Comparison of ENCODE assay signal across 24 mouse cellular contexts in genomic region chr6:135944358-135944757, GRCm38 (mm10).
"Had no signal": no experiment of that assay in that cellular context is flagged by ENCODE, and none has a peak within 500 bp of the region (broad histone marks: within the 10 kb centered on the region; RNA-seq: fewer than 3 reads in every experiment).

No protein-coding gene starts in this region.

- H3K27me3 ChIP-seq: heart, embryonic 12.5 days; hindbrain, embryonic 12.5 days; intestine, embryonic 15.5 days; limb, embryonic 12.5 days; liver, embryonic 13.5 days; liver, embryonic 15.5 days had no signal

- H3K9me3 ChIP-seq: heart, embryonic 12.5 days; hindbrain, embryonic 10.5 days; hindbrain, embryonic 12.5 days; intestine, embryonic 15.5 days; limb, embryonic 10.5 days; limb, embryonic 12.5 days; liver, embryonic 13.5 days; liver, embryonic 15.5 days had no signal

- H3K36me3 ChIP-seq: heart, embryonic 12.5 days; hindbrain, embryonic 10.5 days; hindbrain, embryonic 12.5 days; intestine, embryonic 15.5 days; limb, embryonic 10.5 days; limb, embryonic 12.5 days; liver, embryonic 13.5 days; liver, embryonic 15.5 days had no signal

- DNase-seq: gastrocnemius, adult 2 months; gastrocnemius, postnatal 10 days; gastrocnemius, postnatal 25 days; heart, adult 2 months; heart, postnatal 10 days; heart, postnatal 4 days; liver; liver, embryonic 13.5 days; liver, postnatal 0 days had no signal

- H3K27ac ChIP-seq: gastrocnemius, adult 2 months; heart, adult 2 months; hindbrain, embryonic 10.5 days; hindbrain, embryonic 12.5 days; hindbrain, embryonic 14.5 days; intestine, embryonic 15.5 days; kidney, postnatal 0 days; left cerebral cortex, adult 2 months; limb, embryonic 10.5 days; limb, embryonic 12.5 days; liver, embryonic 13.5 days; liver, embryonic 15.5 days had no signal

- ATAC-seq: hindbrain, embryonic 16.5 days; inflammation-experienced regulatory T-cells, adult 6 months; intestine, embryonic 15.5 days; intestine, postnatal 0 days; liver, postnatal 0 days had no signal

- H3K4me1 ChIP-seq: heart, embryonic 12.5 days; intestine, embryonic 15.5 days; limb, embryonic 10.5 days; limb, embryonic 12.5 days; liver, embryonic 13.5 days; liver, embryonic 15.5 days had no signal

- H3K4me2 ChIP-seq: heart, embryonic 12.5 days; hindbrain, embryonic 12.5 days; hindbrain, embryonic 14.5 days; intestine, embryonic 15.5 days; limb, embryonic 12.5 days; liver, embryonic 11.5 days; liver, embryonic 13.5 days; liver, embryonic 15.5 days had no signal

- H3K9ac ChIP-seq: heart, embryonic 12.5 days; hindbrain, embryonic 12.5 days; hindbrain, embryonic 14.5 days; intestine, embryonic 15.5 days; limb, embryonic 12.5 days; liver, embryonic 13.5 days; liver, embryonic 15.5 days; liver, postnatal 0 days had no signal

- H3K4me3 ChIP-seq: gastrocnemius, adult 2 months; heart, adult 2 months; heart, embryonic 12.5 days; hindbrain, embryonic 10.5 days; hindbrain, embryonic 12.5 days; intestine, embryonic 15.5 days; layer of hippocampus, adult 2 months; left cerebral cortex, adult 2 months; limb, embryonic 10.5 days; limb, embryonic 12.5 days; liver, embryonic 13.5 days; liver, embryonic 15.5 days had no signal
